Mouse (Mus musculus): Measurements from ENCODE around the gene Il18. TPM values are rescaled to one million over a fixed set of nuclear protein-coding genes. Genes with fewer than 3 reads are reported as not detected.

Gene Il18
- polyA plus RNA-seq, 1 experiment: 0.81 TPM

GRCm38 (mm10) chr9:50521562-50521961, 33.1 kb upstream of the Il18 start:
- Histone ChIP-seq H3K4me3 (ENCODE audit: insufficient read depth, poor library complexity, severe bottlenecking) (no peak overlapping the region), H3K79me3 (ENCODE audit: low read depth) (no peaks in the 10 kb centered on the region), H3ac (ENCODE audit: control insufficient read depth, insufficient read length, low read depth) (no peak overlapping the region), H3K36me3 (ENCODE audit: control insufficient read depth, insufficient read depth) (no peaks in the 10 kb centered on the region), H3K27me3 (ENCODE audit: control insufficient read depth, insufficient read depth, insufficient read length) (no peaks in the 10 kb centered on the region), H3K79me2 (ENCODE audit: control insufficient read depth, insufficient read depth) (no peaks in the 10 kb centered on the region)
- TF ChIP-seq MYOG (IDR thresholded peaks at IDR 0.05; ENCODE audit: control insufficient read depth, extremely low read depth, insufficient read length) (no peak), MAX (IDR thresholded peaks at IDR 0.05) (no peak), MYOD1 (IDR thresholded peaks at IDR 0.05; ENCODE audit: control insufficient read depth, insufficient read length, low read depth) (no peak), USF1 (IDR thresholded peaks at IDR 0.05; ENCODE audit: low read depth) (no peak), CTCF (IDR thresholded peaks at IDR 0.05; ENCODE audit: control insufficient read depth, insufficient read depth, insufficient read length) (no peak), CEBPB (IDR thresholded peaks at IDR 0.05; ENCODE audit: low read depth) (no peak), FOSL1 (IDR thresholded peaks at IDR 0.05; ENCODE audit: insufficient read depth, low read length, poor library complexity, severe bottlenecking) (no peak)

- peaks cover 7% of the 10 kb centered on the region for H3K79me2 ChIP-seq (ENCODE audit: control insufficient read depth, insufficient read depth)
- H3K4me3 ChIP-seq (ENCODE audit: insufficient read depth, poor library complexity, severe bottlenecking): no peak overlapping the region
- no peaks in the 10 kb centered on the region for H3K36me3 ChIP-seq (ENCODE audit: control insufficient read depth, insufficient read depth)
- H3K79me3 ChIP-seq (ENCODE audit: low read depth): no peaks in the 10 kb centered on the region
- TF ChIP-seq MYOD1 (IDR thresholded peaks at IDR 0.05; ENCODE audit: control insufficient read depth, insufficient read length, low read depth): no peak
- no peak for TF ChIP-seq MAX (IDR thresholded peaks at IDR 0.05)
- TF ChIP-seq FOSL1 (IDR thresholded peaks at IDR 0.05; ENCODE audit: insufficient read depth, low read length, poor library complexity, severe bottlenecking): no peak
- no peak for TF ChIP-seq CEBPB (IDR thresholded peaks at IDR 0.05; ENCODE audit: low read depth)
- TF ChIP-seq MYOG (IDR thresholded peaks at IDR 0.05; ENCODE audit: control insufficient read depth, extremely low read depth, insufficient read length): no peak
- TF ChIP-seq USF1 (IDR thresholded peaks at IDR 0.05; ENCODE audit: low read depth): no peak
- TF ChIP-seq CTCF (IDR thresholded peaks at IDR 0.05; ENCODE audit: control insufficient read depth, insufficient read depth, insufficient read length): no peak
- no peaks in the 10 kb centered on the region for H3K27me3 ChIP-seq (ENCODE audit: control insufficient read depth, insufficient read depth, insufficient read length)
- no peak overlapping the region for H3ac ChIP-seq (ENCODE audit: control insufficient read depth, insufficient read length, low read depth)
Observed at GRCm38 (mm10) chr9:50522574-50522973, 32.1 kb upstream of the Il18 start.

- TF ChIP-seq MYOD1 (IDR thresholded peaks at IDR 0.05; ENCODE audit: control insufficient read depth, insufficient read length, low read depth): no peak
- no peak for TF ChIP-seq USF1 (IDR thresholded peaks at IDR 0.05; ENCODE audit: low read depth)
- no peak for TF ChIP-seq CEBPB (IDR thresholded peaks at IDR 0.05; ENCODE audit: low read depth)
- TF ChIP-seq MAX (IDR thresholded peaks at IDR 0.05): no peak
- no peak for TF ChIP-seq FOSL1 (IDR thresholded peaks at IDR 0.05; ENCODE audit: insufficient read depth, low read length, poor library complexity, severe bottlenecking)
- no peak for TF ChIP-seq CTCF (IDR thresholded peaks at IDR 0.05; ENCODE audit: control insufficient read depth, insufficient read depth, insufficient read length)
- TF ChIP-seq MYOG (IDR thresholded peaks at IDR 0.05; ENCODE audit: control insufficient read depth, extremely low read depth, insufficient read length): no peak
- H3K27me3 ChIP-seq (ENCODE audit: control insufficient read depth, insufficient read depth, insufficient read length): no peaks in the 10 kb centered on the region
Observed at GRCm38 (mm10) chr9:50524936-50525335, 29.7 kb upstream of the Il18 start.

GRCm38 (mm10) chr9:50525585-50525984, 29.0 kb upstream of the Il18 start:
- Histone ChIP-seq H3K79me2 (ENCODE audit: control insufficient read depth, insufficient read depth) (peaks cover 11% of the 10 kb centered on the region), H3K27me3 (ENCODE audit: control insufficient read depth, insufficient read depth, insufficient read length) (no peaks in the 10 kb centered on the region), H3K79me3 (ENCODE audit: low read depth) (no peaks in the 10 kb centered on the region), H3ac (ENCODE audit: control insufficient read depth, insufficient read length, low read depth) (no peak overlapping the region), H3K4me3 (ENCODE audit: insufficient read depth, poor library complexity, severe bottlenecking) (no peak overlapping the region), H3K36me3 (ENCODE audit: control insufficient read depth, insufficient read depth) (no peaks in the 10 kb centered on the region)
- no peak for TF ChIP-seq CEBPB (IDR thresholded peaks at IDR 0.05; ENCODE audit: low read depth)
- TF ChIP-seq MYOG (IDR thresholded peaks at IDR 0.05; ENCODE audit: control insufficient read depth, extremely low read depth, insufficient read length): no peak
- no peak for TF ChIP-seq USF1 (IDR thresholded peaks at IDR 0.05; ENCODE audit: low read depth)
- no peak for TF ChIP-seq MYOD1 (IDR thresholded peaks at IDR 0.05; ENCODE audit: control insufficient read depth, insufficient read length, low read depth)
- TF ChIP-seq FOSL1 (IDR thresholded peaks at IDR 0.05; ENCODE audit: insufficient read depth, low read length, poor library complexity, severe bottlenecking): no peak
- TF ChIP-seq CTCF (IDR thresholded peaks at IDR 0.05; ENCODE audit: control insufficient read depth, insufficient read depth, insufficient read length): no peak
- TF ChIP-seq MAX (IDR thresholded peaks at IDR 0.05): no peak

More at GRCm38 (mm10) chr9:50524936-50525335, 29.7 kb upstream of the Il18 start:
- H3K36me3 ChIP-seq (ENCODE audit: control insufficient read depth, insufficient read depth): no peaks in the 10 kb centered on the region
- H3ac ChIP-seq (ENCODE audit: control insufficient read depth, insufficient read length, low read depth): no peak overlapping the region
- no peak overlapping the region for H3K4me3 ChIP-seq (ENCODE audit: insufficient read depth, poor library complexity, severe bottlenecking)
- no peaks in the 10 kb centered on the region for H3K79me3 ChIP-seq (ENCODE audit: low read depth)
- peaks cover 11% of the 10 kb centered on the region for H3K79me2 ChIP-seq (ENCODE audit: control insufficient read depth, insufficient read depth)

GRCm38 (mm10) chr9:50527860-50528259, 26.8 kb upstream of the Il18 start:
- Histone ChIP-seq H3K79me2 (ENCODE audit: control insufficient read depth, insufficient read depth) (peaks cover 11% of the 10 kb centered on the region), H3K4me3 (ENCODE audit: insufficient read depth, poor library complexity, severe bottlenecking) (peak overlapping the region; percentile 39), H3K36me3 (ENCODE audit: control insufficient read depth, insufficient read depth) (no peaks in the 10 kb centered on the region), H3K27me3 (ENCODE audit: control insufficient read depth, insufficient read depth, insufficient read length) (no peaks in the 10 kb centered on the region), H3K79me3 (ENCODE audit: low read depth) (no peaks in the 10 kb centered on the region), H3ac (ENCODE audit: control insufficient read depth, insufficient read length, low read depth) (peak overlapping the region; percentile 2)
- TF ChIP-seq CTCF (IDR thresholded peaks at IDR 0.05; ENCODE audit: control insufficient read depth, insufficient read depth, insufficient read length) (no peak), MYOD1 (IDR thresholded peaks at IDR 0.05; ENCODE audit: control insufficient read depth, insufficient read length, low read depth) (no peak), MYOG (IDR thresholded peaks at IDR 0.05; ENCODE audit: control insufficient read depth, extremely low read depth, insufficient read length) (no peak), MAX (IDR thresholded peaks at IDR 0.05) (no peak), FOSL1 (IDR thresholded peaks at IDR 0.05; ENCODE audit: insufficient read depth, low read length, poor library complexity, severe bottlenecking) (no peak), USF1 (IDR thresholded peaks at IDR 0.05; ENCODE audit: low read depth) (no peak), CEBPB (IDR thresholded peaks at IDR 0.05; ENCODE audit: low read depth) (no peak)
